Mouse (Mus musculus) mesoderm, embryonic 11.5 days (tissue): ENCODE results near the gene Crispld2.

Experiments
- DNase-seq: peaks from one replicate; pipeline ENCODE4 v3.0.0-alpha.2; 2012; ENCODE audit warnings: low read depth, low spot score

Crispld2 gene

DNA sequence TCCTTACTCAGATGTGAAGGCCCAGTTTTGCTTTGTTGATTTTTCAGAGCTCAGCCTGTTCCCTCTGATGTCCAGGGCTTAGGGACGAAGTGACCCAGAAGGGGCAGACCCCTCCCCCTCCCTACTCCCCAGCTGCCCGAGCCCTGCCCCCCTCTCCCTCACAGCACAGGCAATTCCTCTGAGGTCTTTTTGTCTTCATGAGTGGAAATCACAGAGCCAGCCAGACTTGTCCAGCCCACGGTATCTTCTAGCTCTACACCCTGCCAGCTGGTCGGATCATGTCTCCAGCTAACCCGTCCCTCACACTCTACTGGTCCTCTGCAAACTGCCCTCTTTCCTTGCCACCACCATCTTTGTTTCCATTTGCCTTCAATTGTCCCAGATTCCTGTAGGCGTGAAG is 42.2 kb downstream of the Crispld2 start:
- DNase-seq: no peak

DNA sequence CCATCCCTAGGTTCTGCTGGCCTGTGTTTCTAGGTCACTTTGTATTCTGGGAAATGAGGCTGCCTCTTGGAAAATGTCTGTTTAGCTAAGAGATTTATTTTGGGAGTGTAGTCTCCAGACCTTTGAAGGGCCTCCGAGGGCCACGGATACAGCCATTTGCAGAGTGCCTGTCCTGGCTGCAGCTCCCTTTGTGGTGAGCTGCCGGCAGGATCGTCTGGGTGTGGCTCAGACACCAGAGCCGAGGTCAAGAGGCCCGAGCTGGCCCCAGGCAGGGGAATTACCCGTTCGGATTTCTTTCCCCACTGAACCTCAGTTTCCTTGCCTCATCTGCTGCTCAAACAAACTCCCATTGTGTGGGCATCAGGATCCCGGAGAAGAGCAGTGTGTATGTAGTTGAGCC is 43.9 kb downstream of the Crispld2 start:
- DNase-seq: no peak

DNA sequence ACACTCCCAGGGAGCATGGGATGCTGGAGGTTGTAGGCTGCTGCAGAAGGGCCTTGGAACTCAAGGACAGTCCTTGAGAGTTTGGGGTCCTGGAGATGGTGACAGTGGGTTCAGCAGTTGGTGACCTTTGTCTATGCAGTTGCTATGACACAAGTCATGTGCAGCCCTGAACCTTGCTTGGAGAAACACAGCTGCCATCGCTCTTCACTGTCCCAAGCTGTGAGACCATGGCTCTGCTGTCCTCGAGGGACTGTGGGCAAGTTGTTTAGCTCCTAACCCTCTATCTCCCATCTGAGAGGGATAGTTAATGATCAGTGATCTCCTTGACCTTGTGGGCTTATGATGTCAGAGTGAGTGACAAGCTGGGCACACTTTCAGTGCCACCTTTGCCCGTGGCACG is 44.3 kb downstream of the Crispld2 start:
- DNase-seq: no peak

DNA sequence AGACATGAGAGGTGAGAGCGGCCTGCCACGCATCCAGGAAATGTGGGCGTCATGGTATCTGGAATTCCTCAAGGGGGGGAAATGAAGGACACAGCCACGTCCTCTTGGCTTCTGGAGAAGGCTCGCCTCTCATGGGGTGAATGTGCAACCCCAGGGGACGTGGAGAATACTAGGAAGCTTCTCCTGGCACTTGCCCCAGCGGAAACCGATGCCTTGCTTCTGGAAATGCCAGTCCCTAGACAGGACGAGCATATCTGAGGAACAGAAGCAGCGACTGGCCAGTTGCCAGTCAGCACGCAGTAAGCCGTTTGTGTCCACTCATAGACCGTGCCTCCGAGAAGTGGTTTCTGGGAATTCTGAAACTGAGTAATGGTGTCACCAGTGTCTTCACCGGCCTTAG is 45.0 kb downstream of the Crispld2 start:
- no peak for DNase-seq

DNA sequence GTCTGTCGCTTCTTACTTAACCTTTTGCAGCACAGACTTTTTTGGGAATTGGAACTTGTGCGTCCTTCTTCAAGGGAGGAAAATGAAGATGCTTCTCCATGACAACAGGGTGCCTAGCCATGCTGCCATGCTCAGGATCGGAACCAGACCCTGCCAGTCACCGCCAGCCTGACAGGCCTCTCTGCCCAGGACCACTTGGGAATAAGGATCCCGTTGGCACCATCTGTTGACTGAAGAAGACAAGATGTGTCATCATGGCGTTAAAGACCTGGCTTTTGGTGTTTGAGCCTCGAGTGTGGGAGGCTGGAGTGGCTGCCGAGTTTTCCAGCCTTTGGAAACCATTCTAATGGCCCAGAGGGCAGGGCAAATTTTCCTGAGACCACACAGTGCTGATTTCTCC is 45.4 kb downstream of the Crispld2 start:
- DNase-seq: no peak

DNA sequence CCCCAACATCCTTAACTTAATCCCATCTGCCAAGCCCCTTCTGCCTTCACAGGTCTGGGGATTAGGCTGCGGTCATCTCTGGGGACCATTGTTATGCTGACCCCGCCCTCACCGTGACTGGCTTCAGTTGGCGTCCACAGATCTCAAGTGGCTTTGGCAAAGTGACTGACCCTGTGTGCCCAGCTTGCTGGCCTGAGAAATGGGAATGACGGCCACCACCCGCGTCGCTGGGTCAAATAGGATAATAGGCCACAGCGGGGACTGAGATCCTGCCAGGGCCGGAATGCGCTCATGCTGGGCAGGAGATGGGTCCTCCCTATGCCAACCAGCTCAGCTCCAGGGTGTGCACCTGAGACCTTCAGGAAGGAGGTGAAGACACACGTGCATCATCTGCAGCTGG is 46.5 kb downstream of the Crispld2 start:
- DNase-seq: no peak

DNA sequence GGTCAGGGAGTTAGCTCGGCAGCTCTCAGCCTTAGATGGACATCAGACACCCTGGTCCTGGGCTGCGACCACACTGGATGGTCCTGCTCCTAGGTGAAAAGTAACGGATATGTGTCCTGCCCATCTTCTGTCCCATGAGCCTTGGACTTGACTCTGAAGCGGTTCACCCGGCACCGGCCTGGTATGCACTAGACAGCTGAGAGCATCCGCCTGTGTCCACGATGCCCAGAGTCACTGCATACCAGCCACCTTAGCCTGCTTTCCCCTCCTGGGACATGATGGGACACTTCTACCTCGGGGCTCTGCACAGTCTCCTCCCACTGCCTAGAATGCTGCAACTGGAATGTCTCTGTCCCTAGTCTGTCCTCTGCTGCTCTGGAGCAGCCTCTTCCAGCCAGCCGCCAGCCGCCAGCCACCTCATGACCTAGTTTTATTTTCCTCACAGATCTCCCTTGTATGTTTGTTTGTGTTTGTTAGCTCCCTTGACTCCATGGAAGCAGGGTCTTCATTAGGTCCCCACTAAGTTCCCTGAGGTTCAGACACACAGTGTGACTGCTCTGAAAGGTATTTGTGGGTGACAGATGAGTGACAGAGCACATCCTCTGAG is 47.2 kb downstream of the Crispld2 start:
- DNase-seq: no peak

DNA sequence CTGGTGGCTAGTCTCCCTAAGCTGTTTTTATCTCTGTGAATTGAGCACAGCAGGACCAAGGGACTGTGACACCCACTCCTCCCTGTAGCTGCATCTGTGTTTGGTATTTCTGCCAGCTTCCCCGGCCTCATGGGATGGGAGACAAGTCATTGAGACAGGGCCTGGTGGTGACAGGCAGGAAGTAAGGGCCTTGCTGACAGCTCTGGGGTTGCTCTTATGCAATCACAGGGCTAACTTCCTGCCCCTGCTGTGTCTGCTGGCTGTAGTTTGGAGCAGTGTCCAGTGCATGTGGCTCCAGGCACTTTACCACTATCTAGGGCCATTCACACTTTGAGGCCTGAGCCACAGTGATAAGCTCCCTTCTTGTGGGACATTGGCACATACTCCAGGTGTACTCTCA is 48.6 kb downstream of the Crispld2 start:
- no peak for DNase-seq

DNA sequence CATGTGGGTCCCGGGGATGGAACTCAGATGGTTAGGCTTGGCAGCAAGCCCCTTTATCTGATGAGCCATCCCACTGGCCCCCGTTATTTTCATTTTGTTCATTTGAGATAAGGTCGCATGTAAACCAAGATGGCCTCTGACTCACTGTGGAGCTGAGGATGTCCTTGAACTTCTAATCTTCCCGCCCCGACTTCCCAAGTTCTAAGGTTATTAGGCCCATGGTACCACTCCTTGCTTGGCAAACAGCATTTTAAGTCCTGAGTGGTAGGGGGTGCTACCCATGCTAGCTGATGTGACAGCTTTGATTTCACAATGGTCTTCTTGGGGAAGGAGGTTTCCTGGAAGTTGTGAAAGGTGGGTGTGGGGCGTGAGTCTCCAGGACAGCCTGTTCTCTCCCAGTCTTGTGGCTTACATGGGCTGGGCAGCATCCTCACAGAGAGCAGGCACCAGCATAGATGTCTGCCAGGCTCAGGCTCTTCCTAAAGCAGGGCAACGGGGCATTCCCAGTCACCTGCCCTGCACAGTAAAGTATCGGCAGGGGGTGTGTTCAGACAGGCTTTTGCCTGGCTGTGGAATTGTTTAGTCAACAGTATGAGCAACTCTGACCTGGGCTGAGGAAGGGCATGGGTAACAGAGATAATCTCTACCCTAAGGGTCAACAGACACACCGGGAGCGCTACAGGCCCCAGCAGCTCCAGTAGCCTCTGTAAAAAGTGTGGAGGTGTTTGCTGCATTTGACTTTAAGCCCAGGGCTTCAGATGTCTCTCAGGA is 50.5 kb downstream of the Crispld2 start:
- no peak for DNase-seq

DNA sequence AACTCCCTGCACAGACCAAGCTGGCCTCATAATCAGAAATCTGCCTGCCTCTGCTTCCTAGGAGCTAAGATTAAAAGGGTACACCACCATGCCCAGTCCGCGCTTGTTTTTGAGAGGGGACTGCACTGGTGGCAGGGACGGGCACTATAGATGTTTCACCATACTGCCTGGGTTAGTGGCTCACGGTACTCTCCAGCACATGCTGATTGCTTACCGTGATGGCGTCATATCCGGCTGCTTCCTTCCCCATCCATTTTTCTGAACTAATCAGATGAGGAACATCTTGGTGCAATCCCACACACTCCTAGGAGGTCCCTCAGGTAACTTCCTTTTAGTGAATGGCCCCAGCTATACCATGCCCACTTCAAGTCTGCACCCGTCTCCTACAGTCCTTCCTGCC is 52.7 kb downstream of the Crispld2 start:
- no peak for DNase-seq

DNA sequence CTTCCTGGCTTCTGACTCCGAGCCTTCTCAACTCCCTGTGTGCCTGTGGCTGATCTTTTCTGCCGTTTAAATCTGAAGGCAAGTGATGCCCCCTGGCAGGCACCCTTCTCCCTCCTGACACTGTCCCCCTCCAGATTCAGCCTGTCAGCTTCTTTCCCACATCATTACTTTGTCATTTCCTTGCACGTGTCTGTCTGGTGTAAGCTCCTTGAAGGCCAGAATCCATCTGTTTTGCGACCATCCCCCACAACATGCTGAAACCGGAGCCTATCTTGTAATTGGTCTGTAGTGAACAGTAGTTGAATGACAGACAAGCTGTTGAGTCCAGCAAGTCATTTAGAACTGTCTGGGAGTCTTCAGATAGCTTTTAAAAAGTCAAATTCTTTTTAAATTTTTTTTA is 53.2 kb downstream of the Crispld2 start:
- no peak for DNase-seq

DNA sequence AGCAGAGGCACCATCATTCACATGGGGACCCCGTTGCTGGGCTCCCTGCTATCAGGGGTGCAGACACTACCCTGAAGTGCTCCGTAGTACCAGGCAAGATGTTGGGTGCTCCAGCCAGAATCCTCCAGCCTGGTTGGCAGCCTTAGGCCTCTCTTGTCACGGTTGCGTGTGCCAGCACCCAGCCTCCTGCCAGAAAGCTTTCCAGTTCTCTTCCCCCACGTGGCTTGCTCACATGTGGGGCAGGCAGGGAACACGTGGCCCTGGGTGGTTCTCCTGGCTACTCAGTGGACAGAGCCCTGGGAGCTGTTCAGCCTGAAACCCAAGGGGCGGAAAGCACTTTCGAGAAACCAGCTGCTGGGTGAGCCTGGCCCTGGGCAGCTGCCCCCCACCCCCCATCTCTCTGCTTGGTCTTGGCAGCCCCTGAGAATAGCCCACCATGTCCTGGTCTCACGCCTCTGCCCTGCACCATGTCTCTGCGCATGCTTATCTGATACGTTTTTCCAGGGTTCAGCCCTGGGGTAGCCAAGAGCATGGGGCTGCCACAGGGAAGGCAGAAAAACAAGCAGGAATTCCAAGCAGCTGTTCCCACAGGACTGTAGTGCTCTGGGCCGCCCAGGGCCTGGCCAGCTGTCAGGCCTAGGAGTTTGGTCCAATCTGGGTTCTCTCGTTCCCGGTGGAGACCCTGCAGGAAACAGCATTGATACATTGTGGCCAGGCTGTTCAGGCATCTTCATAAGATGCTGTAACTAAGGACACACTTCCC is 54.2 kb downstream of the Crispld2 start:
- no peak for DNase-seq

DNA sequence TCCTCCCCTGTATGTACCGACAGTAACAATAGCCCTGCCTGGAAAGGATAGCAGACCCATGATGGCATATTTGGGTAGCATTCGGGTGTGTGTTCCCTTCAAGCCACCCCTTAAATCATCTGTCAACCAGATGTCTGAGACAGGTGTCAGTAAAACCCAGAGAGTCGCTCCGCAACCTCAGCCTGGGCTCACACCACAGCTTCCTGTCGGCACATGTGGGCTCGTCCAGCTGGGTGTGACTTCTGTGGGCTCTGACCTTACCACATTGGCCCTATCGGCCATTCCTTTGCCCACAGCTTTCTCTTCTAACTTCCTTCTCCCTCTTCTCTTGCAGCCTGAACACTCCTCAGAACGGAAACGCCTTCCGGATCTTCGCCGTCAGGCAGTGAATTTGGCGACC is 57.7 kb downstream of the Crispld2 start:
- no peak for DNase-seq

DNA sequence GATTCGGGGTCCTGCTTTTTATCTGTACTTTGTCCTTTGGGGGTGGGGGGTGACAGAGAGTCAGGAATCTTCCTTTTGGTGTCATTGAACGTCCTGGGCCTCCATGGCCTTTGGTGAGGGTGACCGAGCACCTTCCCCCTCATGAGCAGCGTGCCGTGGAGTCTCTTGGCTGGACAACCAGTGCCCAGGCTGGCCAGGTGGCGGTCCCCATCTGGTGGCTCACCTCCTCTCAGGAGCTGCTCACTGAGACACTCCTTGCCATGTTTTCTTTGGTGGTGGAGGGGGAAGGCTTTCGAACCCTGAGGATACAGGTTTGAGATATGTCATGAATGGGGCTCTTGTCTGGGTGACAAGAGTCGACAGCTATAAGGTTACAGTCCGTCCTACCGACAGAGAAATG is 58.1 kb downstream of the Crispld2 start:
- DNase-seq: no peak

DNA sequence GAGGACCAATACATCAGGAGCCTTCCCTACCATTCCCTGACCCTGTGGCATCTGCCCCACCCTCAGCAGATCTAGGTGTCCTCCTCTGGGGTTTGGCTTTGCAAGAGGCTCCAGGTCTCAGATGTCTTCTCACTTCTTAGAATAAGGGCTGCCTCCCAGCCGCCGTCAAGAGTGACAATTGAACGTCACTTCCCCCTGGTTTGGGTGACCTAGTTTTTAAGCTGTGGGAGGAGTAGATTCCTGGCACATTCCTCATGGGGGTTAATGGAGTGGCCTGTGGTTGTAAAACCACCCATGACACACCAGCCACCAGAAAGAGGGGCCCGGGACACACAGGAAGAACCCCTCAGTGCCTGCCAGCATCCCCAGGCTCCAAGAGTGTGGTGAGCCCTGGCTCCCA is 58.8 kb downstream of the Crispld2 start:
- no peak for DNase-seq

DNA sequence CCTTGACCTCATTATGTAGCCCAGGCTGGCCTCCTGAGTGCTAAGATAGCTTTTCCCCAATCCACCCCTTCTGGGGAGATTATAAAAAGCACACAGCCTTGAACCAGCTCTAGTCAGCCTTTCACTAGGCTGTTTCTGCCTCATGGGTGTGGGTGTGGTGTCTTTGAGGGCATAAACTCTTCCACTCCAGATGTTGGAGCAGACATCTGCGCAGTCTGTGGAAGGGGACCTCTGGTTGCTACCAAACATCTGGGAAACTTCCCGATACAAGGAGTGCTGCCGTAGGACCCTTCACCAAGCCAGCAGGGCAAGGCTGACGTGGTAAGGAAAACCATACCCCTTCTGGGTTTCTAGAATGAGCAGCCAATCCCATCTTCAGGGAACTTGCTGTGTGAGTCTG is 59.7 kb downstream of the Crispld2 start:
- DNase-seq: no peak

DNA sequence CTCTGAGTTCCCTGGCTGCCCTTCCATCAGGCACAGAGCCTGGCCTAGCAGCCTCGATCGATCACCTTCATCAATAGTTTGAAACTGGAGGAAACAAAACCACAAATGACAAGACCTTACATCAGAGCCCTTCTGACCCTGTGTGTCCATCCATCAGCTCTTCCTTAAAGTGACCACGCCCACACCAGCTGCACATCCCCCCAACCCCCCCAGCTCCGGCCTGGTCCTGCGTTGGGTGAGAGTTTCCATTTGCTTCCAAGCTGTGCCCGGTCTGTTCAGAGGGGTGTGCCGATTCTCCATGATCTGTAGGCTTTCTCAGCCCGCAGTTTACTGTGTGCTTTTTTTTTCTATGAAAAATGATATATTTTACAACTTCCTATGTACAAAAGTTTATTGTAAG is 60.1 kb downstream of the Crispld2 start:
- no peak for DNase-seq

DNA sequence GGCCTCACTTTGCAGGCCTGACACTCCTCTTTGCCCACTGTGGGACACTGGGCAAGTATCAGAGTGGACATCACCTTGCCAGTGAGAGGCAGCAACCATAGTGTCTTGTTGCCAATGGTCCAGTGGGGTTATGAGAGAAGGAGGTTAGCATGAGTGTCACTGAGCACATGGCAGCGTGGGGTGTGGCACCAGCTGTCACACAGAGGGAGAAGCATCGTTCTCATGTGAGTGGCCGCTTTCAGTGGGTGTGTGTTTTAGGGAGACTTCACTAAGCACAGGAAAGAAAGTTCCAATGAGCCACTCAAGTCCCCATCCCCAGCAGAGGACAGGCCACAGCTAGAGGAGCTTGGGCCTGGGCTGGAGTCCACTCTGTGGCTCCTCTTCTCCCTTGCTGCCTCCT is 62.6 kb downstream of the Crispld2 start:
- DNase-seq: no peak

DNA sequence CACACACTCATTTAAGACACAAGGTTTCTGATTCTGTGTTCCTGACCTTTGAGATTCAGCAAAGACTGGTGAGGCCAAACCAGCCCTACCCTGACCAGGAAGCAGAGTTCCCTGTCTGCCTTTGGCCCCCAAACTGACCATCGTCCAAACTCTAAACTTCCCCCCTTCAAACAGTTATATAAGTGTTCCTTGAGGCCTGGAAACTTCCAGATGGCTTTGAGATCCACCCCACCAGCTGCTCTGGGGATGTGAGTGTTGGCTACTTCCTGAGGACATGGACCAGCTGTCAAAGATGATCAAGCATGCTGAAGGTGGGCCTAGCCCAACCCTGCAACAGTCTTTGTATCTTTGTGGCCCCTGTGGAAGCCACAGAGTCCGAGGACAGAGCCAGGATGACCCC is 64.8 kb downstream of the Crispld2 start:
- no peak for DNase-seq

DNA sequence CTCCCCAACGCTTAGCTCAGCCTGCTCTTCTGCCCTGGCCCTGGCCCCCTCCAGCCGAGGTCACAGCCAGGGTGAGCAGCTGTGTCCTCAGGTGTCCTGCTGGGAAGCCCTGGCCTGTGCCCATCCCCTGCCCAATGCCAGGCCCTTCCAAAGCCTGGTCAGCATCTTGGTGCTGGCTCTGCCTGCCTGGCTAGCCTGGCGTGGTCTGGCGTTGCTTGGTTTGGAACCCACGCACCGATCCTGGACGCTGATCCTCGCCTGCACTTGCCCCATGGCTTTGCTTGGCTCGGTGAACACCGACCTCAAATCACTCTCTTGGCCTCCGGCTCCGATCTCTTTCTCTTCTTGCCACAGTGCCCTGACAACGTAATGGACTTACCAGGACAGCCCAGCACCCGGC is 70.5 kb downstream of the Crispld2 start:
- no peak for DNase-seq

DNA sequence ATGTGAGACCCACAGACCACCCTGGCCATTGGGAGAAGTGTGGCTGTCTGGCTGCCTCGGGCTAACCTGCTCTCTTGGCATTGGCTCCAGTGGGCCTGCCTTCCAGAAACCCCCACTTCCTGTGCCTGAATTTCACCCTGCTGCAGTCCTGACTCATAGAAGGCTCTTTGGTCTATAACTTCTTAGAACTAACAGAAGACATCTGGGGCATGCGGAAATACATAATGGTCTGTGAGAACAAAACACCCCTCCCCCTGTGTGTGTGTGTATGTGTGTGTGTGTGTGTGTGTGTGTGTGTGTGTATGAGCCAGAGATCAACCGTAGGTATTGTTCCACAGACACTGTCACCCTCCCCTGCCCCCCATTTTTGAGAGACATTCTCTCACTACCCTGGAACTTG is 71.1 kb downstream of the Crispld2 start:
- no peak for DNase-seq

DNA sequence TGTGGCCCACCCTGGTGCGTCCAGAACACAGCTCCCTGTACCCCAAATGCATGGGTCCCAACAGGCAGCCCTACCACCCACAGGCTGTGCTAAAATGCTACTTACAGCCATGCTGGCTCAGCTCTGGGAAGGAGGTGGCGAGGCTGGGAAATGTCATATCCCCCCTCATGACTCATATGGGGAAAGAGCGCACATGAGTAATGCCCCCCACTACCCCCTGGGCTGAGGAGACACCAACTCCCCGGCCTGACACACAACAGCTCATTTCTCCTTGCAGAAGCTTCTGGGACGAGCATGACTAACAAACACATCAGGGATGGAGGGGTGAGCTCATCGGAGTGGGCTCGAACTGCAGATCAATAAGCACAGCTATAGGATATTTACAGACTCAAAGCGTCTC is 73.4 kb downstream of the Crispld2 start:
- no peak for DNase-seq

DNA sequence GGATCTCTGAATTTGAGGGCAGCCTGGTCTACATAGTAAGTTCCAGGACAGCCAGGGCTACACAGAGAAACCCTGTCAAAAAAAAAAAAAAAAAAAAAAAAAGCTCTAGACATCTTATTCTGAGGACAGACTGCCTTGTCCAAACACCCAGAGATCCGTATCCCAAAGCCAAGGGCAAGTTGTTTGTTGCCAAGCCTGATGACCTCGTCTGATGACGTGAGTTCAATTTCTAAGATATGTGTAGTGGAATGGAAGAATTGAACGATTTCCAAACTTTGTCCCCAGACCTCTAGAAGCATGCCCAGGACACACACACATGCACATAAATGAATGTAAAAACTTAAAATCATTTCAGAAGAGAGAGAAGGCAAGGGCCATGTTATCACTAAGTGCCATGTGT is 74.0 kb downstream of the Crispld2 start:
- DNase-seq: no peak
